Mouse (Mus musculus): ENCODE measurements around the gene Kif6.

Gene Kif6

DNA sequence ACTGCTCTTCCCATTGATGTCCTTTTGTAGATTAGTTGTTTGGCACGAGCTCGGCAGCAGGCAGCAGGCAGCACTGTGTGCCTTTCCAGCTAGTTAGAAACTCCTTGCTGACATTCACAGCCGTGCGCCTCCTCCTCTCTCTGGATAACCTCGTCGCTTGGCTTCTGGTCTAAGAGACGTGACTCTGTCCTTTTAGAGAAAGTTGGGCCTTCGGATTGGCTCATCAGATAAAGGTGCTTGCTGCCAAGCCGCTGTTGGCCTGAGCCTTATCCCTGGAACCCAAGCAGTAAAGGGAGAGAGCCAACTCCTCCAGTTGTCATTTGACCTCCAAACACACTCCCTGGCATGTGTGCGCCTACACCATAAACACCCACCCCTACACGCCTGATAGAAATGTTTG lies 123.4 kb downstream of the Kif6 start:
- DNase-seq = no peak

DNA sequence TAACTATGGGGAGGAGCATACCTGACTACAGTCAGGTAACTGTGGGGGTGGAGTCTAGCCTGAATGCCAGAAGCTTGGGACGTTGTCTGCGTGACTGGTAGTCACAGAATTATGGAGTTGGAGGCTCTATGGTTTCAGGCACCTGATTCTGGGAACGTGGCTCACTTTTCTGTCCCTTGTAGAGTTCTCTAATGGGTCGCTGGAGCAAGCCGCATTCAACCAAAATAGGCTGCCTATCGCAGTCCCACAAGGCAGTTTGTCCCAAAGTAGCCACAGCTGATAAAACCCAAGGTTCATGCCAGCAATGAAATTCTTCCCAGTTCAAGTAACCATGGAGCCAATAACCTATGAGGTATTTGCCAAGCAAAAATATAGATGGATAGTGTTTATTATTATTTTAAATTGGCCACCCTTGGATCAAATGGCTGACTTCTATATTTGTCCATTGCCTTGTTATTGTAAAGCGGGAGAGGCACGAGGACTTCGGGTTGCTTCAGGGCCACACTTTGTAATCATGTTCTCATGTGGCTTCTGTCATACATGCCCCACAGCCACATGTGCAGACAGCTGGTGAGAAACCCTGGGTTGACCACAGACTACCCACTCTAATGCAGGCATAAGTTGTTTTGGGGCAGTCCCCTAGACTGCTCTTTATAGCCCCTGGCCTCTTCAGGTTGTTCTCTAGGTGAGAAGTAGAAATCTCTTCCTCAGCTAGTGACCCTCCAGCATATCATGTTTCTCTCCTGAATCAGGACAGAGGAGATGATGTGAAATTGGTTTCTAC lies 125.2 kb downstream of the Kif6 start:
- DNase-seq = no peak

DNA sequence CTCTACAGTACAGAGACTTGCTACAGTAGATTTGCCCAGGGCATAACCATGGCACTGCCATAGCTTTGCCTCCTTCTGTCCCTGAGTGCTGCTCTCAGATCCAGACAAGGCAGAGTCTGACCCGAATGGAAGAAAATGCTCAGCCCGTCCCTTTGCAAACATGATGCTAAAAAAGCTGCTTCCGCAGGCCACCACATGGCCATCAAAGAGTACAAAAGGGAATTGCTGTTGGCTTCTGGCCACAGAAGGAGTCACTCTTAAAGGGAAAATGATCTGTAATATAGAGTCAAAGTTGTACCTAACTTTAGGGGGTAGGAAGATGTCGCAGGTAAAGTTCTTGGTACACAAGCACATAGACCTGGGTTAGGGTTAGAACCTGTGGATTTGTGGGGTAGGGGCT lies 126.2 kb downstream of the Kif6 start:
- DNase-seq = no peak

DNA sequence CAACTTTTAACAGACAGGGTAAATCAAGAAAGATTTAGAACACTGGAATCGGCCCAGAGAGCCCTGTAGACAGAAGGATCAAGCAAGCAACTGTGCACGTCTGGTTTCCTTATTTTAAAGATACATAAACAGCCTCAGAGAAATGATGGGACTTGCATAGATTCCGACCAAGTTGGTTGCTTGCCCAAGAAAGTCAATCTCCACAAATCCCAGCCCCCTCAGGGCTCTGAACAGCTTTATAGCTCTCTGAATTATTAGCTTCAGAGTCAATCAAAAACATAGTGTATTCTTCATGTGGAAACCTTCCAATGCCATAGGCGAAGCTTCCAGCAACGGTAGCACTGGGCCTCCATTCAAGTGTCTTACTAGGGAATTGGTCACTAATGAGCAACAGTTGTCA lies 127.0 kb downstream of the Kif6 start:
- DNase-seq = no peak

DNA sequence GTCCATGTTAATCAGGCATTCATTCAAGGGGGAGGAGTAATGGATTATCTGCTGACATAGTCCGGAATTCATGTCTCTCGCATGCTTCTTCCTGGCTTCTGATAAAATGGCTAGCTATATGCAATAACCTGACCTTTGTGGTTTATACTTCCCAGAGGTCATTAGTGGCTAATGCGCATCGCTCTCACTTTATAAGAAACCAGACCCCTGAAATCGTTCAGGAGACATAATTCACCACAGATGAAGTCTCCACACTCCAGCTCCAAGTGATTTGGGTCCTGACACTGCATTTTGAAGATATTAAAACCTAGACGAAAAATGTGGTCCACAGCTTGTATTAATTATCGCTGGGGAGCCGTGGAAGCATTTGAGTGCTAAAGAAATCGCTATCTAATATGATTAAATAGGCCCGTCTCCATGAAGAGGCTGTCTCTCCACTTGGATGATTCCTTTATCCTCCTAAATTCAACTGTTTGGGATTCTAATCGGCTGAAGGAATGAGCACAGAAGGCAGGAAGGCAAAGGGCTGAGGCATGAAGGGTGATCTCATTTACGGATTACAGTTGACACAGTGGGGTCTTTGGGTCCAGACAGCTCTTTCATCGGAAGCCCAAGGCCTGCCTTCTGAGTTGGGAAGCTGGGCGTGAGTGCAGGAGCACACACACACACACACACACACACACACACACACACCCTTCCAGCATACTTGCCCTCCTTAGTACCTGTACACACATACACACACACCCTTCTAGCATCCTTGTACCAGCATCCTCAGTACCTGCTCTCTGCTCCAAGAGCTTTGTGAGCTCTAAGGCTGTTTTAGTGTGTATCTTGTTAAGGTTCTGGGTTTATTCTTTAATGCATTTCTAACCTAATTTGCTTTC lies 128.9 kb downstream of the Kif6 start:
- no peak for DNase-seq

DNA sequence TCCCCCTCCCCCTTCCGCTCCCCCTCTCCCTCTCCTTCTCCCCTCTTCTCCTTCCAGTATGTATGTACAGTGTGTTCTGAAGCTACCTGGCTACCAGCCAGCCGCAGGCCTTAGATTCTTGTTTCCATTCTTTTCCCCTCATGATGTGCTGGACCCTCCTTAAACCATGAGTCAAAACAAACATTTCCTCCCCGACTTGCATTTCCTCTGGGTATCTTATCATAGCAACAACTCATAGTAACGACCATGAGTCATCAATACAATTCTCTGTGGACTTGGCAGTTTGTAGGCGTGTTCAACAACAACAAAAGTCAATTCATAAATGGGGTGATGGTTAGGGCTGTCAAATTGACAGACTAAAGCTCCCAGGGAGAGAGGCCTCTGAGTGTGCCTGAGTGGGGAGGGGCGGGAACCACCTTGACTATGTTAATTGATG lies 136.0 kb downstream of the Kif6 start:
- DNase-seq = no peak

DNA sequence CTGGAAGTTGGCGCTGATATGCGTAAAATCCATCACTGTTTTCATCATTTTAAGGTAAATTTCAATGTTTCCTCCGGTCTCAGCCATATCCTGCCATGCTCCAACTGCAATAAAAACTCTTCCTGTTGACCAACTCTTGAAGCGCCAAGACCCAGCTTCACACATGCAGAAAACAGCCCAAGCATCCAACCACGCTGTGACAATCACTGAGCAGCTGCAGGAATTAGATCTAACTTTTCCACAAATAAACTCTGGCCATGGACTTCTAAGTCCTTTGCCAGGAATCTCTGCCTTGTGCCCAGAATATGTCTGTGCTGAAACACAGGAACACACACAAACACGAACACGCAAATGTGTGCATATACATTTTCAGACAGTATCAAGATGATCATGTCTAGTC lies 138.9 kb downstream of the Kif6 start:
- no peak for DNase-seq

DNA sequence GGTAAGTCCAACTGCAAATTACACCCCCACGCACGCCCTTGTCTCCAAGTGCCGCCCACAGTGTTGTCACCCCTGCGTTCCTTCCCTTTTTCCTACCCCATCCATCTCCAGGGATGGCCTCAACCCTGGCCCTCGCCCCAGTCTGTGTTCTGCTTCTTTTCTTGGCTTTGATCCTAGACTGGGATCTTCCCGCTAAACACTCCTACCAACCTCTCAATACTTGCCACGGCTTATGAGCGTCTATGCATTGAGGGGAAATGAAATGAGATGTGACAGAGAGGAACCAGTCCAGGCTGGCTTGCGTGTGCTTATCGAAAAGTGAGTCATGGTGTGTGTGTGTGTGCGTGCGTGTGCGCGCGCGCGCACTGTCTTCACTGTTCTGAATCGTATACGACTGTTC lies 141.9 kb downstream of the Kif6 start:
- no peak for DNase-seq

DNA sequence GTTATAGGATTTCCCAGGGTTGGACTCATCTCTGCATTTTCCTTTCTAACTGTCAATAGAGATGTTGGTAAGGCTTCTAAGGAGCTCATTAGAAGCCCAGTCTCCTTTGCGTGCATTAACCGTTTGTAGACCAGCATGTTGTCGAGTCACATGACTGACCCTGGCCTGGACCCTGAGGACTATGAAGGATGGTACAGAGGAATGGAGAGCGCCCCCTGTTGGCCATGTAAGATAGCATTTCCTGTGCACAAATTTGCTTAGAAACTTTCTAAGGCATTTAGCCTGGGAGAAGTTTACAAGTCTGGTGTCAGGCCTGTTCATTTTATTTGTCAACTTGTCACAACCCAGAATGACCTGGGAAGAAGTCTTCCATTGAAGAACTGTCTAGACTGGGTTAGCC lies 144.1 kb downstream of the Kif6 start:
- DNase-seq = no peak

DNA sequence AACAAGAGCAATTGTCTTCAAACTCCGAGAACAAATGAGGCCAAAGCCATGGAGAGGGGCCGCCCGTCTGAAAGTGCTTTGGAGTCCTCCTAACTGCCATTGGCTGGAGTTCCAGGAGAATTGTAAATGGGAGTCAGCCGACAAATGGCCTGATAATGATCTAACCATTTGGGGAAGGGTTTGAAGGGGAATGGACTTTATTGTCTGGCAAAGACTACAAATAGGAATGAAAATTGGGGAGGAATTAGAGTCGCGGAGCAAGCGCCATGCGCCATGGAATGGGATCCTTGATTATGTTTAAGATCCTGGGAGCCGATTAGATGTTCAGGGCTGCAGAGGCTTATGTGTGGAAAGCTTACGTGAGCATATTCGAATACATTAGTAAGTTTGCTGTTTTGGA lies 146.3 kb downstream of the Kif6 start:
- DNase-seq = no peak

DNA sequence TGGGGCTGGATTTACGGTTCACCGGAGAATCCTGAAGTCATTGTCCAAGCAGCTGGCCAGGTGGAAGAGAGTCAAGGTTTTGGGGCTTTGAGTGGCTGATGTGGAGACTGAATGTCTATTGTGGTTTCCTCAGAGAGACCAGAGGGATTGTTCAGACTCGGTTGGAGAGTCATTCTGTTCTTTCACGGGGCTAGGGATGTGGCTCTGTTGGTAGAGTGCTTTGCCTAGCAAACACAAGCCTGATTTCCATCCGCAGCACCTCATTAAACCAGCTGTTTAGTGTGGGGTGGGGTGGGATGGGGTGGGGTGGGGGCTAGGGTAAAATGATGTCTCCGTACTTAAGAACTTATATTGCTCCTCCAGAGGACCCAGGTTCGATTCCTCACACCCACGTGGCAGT lies 146.9 kb downstream of the Kif6 start:
- DNase-seq = no peak

DNA sequence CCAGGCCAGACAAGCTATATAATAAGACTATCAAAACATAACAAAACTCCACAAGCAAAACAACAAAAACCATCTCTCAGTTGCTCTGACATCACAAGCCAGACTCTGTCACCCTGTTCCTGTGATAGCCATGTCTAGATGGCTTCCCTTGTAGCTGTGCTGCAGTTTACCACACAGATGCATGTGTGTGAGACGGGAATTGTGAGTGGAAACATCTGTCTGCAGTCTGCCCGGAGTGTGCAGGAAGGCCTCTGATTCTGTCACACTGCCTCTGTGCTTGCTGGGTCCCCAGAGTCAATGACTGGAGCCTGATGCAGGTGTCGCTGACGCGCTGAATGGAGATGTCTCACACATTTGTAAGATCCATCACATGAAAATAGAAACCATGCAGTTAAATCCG lies 150.0 kb downstream of the Kif6 start:
- no peak for DNase-seq

DNA sequence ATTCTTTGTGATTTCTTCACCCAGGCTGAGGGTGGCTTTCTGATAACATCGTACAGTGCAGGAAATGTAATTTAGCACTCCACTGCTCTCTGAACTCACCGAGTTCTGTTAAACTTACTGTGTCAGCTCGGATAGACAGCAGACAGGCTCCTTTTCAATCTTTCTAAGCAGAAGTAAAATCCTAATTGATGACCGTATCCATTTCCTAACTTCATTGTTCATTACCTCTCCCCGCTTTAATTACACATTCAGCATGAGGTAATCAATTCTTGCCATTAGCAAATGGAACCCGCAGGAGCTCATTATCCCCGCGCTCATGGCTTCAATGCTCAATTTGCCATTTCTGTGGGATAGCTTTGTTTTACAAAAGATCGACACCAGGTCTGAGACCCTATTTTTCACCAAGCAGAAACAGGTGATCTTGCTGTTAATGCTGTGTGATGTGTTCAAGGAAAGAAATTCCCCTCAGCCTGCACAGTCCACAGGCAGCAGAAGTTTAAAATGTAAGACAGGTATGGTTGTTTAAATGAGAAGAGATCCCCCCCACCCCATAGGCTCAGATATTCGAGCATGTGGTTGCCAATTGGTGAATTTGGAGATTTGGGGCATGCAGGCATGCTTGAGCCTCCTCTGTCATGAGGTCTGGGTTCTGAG lies 152.9 kb downstream of the Kif6 start:
- no peak for DNase-seq

DNA sequence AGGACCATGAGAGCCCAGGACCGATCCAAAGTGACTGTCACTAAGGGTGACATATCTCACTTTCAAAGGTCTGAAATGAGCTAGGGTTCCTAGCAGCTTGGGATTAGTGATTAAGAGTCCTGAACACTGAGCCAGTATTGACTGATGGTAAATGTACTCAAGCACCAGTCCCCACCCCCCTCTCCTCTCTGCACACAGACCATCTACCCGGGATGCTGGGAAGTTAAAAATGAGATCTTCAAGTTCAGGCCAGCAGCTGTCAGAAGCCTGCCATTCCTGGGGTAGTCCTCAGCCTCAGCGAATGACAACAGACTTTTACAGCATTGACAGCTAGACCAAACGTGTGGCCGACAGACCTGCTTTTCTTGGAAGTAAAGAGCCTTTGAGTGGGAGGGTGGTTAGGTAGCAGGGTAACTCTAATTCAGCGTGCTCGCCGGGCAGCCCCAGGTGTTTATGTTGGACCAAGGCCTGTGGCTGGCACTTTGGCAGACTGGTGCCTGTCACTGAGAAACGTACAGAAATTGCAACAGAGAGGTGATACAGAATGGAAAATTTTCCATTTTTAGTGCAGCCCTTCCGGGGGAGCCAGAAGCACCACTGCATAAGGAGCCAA lies 156.9 kb downstream of the Kif6 start:
- DNase-seq = no peak

DNA sequence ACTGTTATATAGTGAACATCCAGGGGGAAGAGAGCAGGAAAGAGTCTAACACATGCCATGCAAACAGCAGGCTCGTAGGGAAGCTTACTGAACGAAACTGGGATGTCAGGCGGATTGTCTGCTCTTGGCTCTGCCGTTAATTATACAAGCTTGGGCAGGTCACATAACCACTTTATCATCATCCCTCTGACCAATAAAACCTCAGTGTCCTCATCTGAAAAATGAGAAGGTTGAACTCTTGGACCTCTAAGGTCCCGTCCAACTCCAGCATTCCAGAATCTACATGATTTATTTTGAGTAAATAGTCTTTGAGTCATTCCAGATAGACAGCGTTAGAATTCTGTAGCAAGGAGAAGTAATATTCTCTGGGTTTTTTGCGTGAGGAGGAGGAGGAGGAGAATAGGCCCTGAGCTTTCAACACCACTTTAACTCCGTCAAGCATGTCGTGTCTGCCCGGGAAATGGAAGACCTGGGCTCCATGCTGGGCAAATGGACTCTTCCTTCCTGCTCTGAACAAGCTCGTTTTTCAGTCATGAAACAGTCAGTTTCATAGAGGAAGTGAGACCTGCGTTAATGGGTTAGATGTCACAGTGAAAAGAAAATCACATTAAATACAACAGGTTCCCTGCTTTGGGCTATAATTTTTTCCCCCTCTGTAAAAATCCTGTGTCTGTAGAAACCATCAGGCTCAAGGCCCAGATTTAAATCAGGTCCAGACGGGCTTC lies 162.3 kb downstream of the Kif6 start:
- DNase-seq = no peak

DNA sequence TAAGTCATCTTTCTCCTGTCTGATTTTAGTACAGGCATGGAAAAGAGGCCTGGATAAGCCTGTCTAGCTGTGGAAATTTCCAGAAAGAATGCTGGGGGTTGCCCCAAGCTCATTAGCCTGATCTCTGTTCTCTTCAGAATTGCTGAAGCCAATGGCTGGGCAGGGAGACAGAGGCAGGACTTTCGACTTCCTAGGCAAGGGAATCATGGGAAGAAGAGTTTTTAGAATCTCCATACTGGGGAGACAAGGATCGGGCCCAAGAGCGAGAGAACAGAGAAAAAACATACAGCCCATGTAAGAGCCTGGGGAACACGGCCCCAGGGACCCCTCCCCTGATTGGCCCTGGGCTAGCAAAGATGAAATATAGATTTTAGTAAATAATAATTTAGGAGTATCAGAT lies 164.1 kb downstream of the Kif6 start:
- no peak for DNase-seq

DNA sequence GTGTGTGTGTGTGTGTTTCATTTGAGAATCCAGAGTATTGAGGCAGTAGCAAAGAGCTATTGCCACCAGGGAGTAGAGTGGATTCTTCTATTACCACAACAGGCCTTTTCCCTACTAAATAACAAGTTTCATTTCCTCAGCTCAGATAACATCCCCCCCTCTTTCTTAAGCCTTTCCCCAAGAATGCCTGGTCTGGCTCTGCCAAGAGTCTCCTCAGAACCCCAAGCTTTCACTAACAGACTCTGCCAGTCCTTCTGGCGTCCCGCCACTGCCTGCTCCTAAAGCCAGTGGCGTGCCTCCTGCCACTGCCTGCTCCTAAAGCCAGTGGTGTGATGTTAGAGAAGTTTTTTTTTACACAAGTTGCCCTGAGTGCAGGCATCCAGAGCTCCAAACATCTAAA lies 164.6 kb downstream of the Kif6 start:
- peak; percentile 20 for DNase-seq

DNA sequence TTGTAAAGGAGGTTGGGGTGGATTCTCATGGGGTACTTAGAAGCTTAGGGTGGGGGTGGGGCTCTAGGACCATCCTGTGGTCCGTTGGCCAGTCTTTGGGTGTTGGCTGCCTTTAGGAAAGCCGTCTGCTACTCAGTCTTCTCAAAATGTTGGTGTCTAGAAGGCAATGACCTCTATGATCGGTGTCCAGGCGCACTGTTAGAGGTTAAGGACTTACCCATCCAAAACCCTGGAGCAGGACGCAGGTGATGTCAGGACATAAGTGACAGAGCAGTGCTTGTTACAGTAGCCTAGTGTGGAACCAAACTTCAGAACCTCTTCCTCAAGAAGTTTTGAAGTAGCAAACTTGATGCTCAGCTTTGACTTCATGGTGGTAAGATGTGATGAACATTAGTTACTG lies 170.9 kb downstream of the Kif6 start:
- no peak for DNase-seq

DNA sequence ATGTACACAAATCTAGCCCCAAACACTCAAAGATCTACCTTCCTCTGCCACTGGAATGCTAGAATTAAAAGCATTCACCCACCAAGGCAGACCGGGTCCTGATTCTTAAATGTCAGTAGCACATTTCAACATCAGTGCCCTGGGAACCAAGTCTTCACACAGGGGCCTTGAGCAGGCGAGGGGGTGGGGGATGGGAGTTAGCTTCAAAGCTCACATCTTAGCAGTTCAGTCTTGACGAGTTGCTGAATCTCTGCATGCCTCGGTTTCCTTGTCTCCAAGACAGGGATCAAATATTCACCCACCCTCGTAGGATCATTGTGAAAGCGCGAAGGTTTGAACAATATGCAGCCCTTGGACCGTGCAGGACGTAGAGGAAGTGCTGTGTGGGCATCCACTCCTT lies 172.4 kb downstream of the Kif6 start:
- DNase-seq = no peak

DNA sequence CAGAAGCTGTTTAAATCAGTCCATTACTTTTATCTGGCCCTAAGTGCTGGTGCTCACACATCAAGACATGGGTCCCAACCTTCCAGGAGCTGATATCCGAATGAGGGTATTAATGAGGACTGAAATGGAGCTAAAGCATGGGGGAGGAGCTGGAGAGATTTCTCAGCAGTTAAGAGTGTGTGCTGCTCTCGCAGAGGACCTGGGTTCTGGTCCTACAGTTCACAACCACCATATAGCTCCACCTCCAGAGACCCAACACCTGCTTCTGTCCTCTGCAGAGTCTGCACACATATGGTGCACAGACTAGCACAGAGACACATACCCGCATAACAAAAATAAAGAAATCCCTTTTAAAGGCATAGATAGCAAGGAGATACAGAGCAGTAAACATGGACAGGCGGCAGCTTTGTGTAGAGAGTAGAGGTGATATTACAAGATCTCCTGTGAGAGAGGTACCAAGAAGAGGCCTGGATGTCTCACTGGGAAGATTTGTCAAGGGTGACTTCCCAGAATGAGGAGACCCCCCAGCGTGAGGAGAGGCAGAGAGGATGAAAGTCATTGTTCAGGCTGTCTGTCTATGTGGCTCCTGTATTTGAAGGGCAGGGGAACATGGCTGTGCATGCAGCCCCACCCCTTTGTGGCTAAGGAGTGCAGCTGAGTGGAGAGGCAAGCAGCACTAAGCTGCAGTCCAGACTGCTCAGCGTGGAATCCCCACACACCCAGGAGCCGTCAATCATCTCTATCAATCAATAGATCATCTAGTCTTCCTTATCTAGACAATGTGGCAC lies 173.4 kb downstream of the Kif6 start:
- DNase-seq = no peak

DNA sequence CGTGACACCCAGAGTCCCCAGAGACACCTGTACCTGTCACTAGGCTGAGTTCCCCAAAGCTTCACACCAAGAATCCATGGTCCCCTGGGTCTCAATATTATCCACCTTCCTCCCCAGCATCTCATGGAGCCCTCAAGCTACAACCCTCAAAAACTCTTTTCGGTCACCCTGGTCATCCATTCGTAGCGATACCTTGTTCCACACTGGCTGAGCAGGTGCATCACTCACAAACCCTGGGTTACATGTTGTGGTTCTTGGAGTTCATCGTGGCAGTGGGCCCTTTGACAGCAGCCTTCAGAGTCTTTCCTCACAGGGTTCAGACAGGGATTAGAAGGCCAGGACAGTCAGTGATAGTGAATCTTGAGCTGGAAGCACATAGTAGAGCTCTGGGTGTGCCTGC lies 176.6 kb downstream of the Kif6 start:
- no peak for DNase-seq

DNA sequence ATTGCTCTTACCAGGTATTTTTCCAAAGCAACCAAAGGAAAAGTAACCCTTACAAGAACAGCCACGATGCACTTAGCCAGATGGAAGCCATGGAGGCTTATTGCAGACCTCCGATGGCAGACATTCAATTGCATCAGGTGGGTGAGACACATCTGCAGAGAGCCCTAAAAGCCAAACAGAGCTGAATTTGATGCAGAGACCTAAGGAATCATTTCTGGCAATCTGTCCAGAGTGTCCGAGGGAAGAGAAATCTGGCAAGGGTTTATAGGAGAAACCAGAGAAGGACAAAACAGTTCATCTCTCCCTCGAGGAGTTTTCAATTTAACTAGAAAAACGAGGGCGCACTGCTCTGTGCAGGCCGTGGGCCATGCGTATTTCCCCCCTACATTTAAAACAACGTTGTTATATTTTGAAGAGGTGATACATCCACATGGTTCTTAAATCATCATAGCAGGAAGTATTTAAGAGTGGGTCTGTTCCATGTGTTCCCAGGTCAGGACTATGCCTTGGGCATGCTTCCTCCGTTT lies 177.3 kb downstream of the Kif6 start:
- no peak for DNase-seq
